Mouse (Mus musculus) limb, embryonic 12.5 days (tissue): Measurements from ENCODE around the gene Osbpl8. TPM values are rescaled to one million over a fixed set of nuclear protein-coding genes. Genes with fewer than 3 reads are reported as not detected.

Source experiments
- ATAC-seq: fragments of 200-750 bp; cut with Nextera tagmentation; 2 replicates; pipeline ENCODE4 v1.8.0; 2017; ENCODE audit warnings: low read depth, moderate TSS enrichment; ENCODE audit not compliant: insufficient number of reproducible peaks, insufficient read depth, low FRiP score, low TSS enrichment
- H3K27ac ChIP-seq: fragments of 300-500 bp; sonication (generic); 2 replicates; pipeline ENCODE4 v1.5.1; 2016; ENCODE audit warnings: mild to moderate bottlenecking, moderate library complexity
- H3K27me3 ChIP-seq: fragments of 300-500 bp; sonication (generic); 2 replicates; pipeline ENCODE4 v1.6.1; 2016; ENCODE audit warnings: mild to moderate bottlenecking, moderate library complexity
- H3K36me3 ChIP-seq: fragments of 300-500 bp; sonication (generic); 2 replicates; pipeline ENCODE4 v1.6.1; 2016; ENCODE audit warnings: mild to moderate bottlenecking, moderate library complexity
- H3K4me1 ChIP-seq: fragments of 300-500 bp; sonication (generic); replicated peaks from 2 replicates; pipeline ENCODE4 v1.6.1; 2016
- H3K4me2 ChIP-seq: fragments of 300-500 bp; sonication (generic); 2 replicates; pipeline ENCODE4 v1.6.1; 2016; ENCODE audit warnings: mild to moderate bottlenecking, moderate library complexity
- H3K4me3 ChIP-seq: fragments of 300-500 bp; sonication (generic); replicated peaks from 2 replicates; pipeline ENCODE4 v1.5.1; 2016; ENCODE audit warnings: mild to moderate bottlenecking
- H3K9ac ChIP-seq: fragments of 300-500 bp; sonication (generic); replicated peaks from 2 replicates; pipeline ENCODE4 v1.6.1; 2016; ENCODE audit warnings: mild to moderate bottlenecking, moderate library complexity
- H3K9me3 ChIP-seq: fragments of 300-500 bp; sonication (generic); 2 replicates; pipeline ENCODE4 v1.6.1; 2016; ENCODE audit warnings: mild to moderate bottlenecking, moderate library complexity
- WGBS: fragments of 180-500 bp; shearing (Covaris S2); methylation state at CpG from one replicate; pipeline ENCODE4 v1.1.7; 2016; 5-methylcytosine and 5-hydroxymethylcytosine counted together
- polyA plus RNA-seq: library from polyadenylated mRNA; unstranded; fragments of >200 nt; fragmentation: Nextera tagmentation; extraction: Ambion mirVana; gene quantifications from 2 replicates; pipeline ENCODE4 v1.2.1, GENCODE M21; 2016

Gene Osbpl8
- polyA plus RNA-seq, 1 experiment from 2014 or later = 14.2 TPM

- H3K36me3 ChIP-seq = peaks cover 50% of the 10 kb centered on the region
- WGBS = 82% methylated on average over 2 of the region's 2 CpGs
- no peak for ATAC-seq
Observed at GRCm38 (mm10) chr10:111275822-111276221, 111.3 kb downstream of the Osbpl8 start.

GRCm38 (mm10) chr10:111297631-111298030 is 133.1 kb downstream of the Osbpl8 start:
- WGBS = 51% methylated on average over 6 of the region's 6 CpGs
- 0 out of 2 replicates have a peak, but pooled peaks cover 5% of the 10 kb centered on the region for H3K4me1 ChIP-seq
- no peaks in the 10 kb centered on the region for H3K9me3 ChIP-seq
- H3K27me3 ChIP-seq = no peaks in the 10 kb centered on the region
- no peak overlapping the region for H3K9ac ChIP-seq
- no peak for ATAC-seq
- peaks cover 13% of the 10 kb centered on the region for H3K36me3 ChIP-seq
- H3K4me3 ChIP-seq = peak overlapping the region; percentile 68
- H3K27ac ChIP-seq = no peak overlapping the region
- H3K4me2 ChIP-seq = peak overlapping the region; percentile 55

More at GRCm38 (mm10) chr10:111275822-111276221, 111.3 kb downstream of the Osbpl8 start:
- no peak overlapping the region for H3K9ac ChIP-seq
- no peaks in the 10 kb centered on the region for H3K27me3 ChIP-seq
- no peak overlapping the region for H3K27ac ChIP-seq
- no peaks in the 10 kb centered on the region for H3K9me3 ChIP-seq
- H3K4me3 ChIP-seq = no peak overlapping the region
- no peaks in the 10 kb centered on the region for H3K4me1 ChIP-seq
- H3K4me2 ChIP-seq = no peak overlapping the region

DNA sequence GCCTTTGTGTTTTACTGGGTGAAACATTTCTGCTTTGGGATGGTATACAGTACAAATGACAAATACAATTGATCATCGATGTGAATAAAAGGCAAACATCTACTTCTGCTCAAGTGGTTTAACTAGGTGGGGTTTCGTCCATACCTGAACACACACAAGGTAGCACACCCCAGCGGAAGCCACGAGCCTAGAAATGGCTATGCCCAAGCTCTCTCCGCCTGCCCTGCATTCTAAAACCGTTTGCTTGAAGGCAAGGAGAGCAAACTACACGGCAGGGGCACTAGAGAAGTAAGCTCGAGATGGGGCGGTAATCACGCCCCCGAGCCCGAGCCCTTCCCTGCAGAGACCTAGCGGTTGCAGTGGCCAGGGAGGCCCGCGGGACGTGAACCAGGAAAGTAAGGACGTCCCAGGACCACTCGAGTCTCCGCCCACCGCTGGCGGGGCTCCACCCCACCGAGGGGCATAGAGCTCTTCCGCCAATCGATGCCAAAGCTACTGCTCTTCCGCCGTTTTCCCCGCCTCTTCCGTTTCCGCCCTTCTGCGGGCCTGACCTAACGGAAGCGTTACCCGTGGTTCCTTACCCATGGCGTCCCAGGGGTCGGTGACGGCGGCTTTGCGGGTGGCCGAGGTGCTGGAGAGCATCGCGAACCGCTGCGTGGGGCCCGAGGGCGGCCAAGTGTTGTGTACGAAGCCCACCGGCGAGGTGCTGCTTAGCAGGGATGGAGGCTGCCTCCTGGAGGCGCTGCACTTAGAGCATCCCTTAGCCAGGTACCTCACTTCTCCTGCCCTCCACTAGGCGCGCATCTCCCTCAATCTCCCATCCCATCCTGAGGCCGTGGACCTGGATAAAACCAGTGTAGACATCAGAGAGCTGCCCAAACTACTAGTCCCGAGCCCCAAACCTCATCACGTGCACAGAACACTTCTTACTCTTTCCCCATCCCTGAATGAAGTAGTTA is 133.9 kb downstream of the Osbpl8 start, which contains the start of gene Bbs10:
Gene Bbs10 (plus strand): TSS at position 540 of the 959 bp plus-strand sequence.
- Histone ChIP-seq H3K4me2 (peak within 1 kb of the TSS; percentile 55), H3K36me3 (peaks cover 9% of the 10 kb centered on the region), H3K9ac (peak within 1 kb of the TSS; percentile 63), H3K27ac (peak within 1 kb of the TSS; percentile 92), H3K4me3 (peak within 1 kb of the TSS; percentile 68), H3K27me3 (no peaks in the 10 kb centered on the region), H3K9me3 (no peaks in the 10 kb centered on the region), H3K4me1 (0 out of 2 replicates have a peak, but pooled peaks cover 5% of the 10 kb centered on the region)
- WGBS = 1% methylated on average over 54 of the region's 54 CpGs
- ATAC-seq = peak; percentile 99

- WGBS = 90% methylated on average over 6 of the region's 6 CpGs
- Histone ChIP-seq H3K27me3 (no peaks in the 10 kb centered on the region), H3K4me1 (0 out of 2 replicates have a peak, but pooled peaks cover 5% of the 10 kb centered on the region), H3K4me3 (0 out of 2 replicates have a peak overlapping the region, but pooled peaks have one; percentile 5), H3K36me3 (peaks cover 8% of the 10 kb centered on the region; the same call in 1 of the 2 replicates), H3K9ac (no peak overlapping the region), H3K4me2 (0 out of 2 replicates have a peak overlapping the region, but pooled peaks have one; percentile 55), H3K27ac (no peak overlapping the region), H3K9me3 (no peaks in the 10 kb centered on the region)
- ATAC-seq = no peak
Observed at GRCm38 (mm10) chr10:111299591-111299990, 135.0 kb downstream of the Osbpl8 start.

- peaks cover 8% of the 10 kb centered on the region; the same call in 1 of the 2 replicates for H3K36me3 ChIP-seq
- no peak overlapping the region for H3K9ac ChIP-seq
- H3K27me3 ChIP-seq = no peaks in the 10 kb centered on the region
- H3K27ac ChIP-seq = no peak overlapping the region
- H3K4me1 ChIP-seq = 0 out of 2 replicates have a peak, but pooled peaks cover 5% of the 10 kb centered on the region
- WGBS = 93% methylated on average over 5 of the region's 5 CpGs
- H3K9me3 ChIP-seq = no peaks in the 10 kb centered on the region
- no peak overlapping the region for H3K4me2 ChIP-seq
- ATAC-seq = no peak
- no peak overlapping the region for H3K4me3 ChIP-seq
Observed at GRCm38 (mm10) chr10:111301041-111301440, 136.5 kb downstream of the Osbpl8 start.

- ATAC-seq = no peak
- Histone ChIP-seq H3K36me3 (peaks cover 8% of the 10 kb centered on the region; the same call in 1 of the 2 replicates), H3K27me3 (no peaks in the 10 kb centered on the region), H3K4me2 (no peak overlapping the region), H3K4me1 (0 out of 2 replicates have a peak, but pooled peaks cover 5% of the 10 kb centered on the region), H3K27ac (no peak overlapping the region), H3K4me3 (no peak overlapping the region), H3K9ac (no peak overlapping the region), H3K9me3 (no peaks in the 10 kb centered on the region)
- 86% methylated on average over 6 of the region's 6 CpGs for WGBS
Observed at GRCm38 (mm10) chr10:111302486-111302885, 137.9 kb downstream of the Osbpl8 start.

DNA sequence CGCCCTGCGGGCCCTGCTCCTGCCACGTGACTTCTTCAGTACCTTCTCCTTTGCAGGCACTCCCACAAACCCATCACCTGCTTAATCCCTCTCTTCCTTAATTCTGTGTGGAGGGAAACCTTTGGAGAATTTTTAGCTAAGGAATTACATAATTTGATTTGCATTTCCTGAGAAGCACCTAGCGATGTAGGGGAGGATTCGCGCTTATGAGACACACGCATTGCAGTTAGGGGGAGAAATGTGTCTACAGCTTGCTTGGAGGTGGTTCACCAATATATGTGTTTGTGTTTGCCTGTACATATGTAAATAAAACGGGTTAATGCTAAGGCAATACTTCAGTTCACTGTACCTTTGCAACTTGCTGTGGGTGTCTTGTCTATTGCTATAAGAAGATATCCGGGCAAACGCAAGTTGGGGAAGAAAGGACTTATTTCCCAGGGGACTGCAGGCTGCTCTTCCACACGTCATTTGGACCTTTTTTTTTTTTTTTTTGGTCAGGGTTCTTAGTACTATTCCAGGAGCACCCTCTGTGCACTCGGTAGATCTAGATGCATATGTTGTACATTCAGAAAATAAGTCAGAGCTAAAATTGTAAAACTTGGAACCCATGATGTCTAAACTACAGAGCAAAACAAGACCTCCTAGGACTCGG is 144.4 kb downstream of the Osbpl8 start:
- Histone ChIP-seq H3K36me3 (no peaks in the 10 kb centered on the region), H3K9ac (no peak overlapping the region), H3K9me3 (no peaks in the 10 kb centered on the region), H3K27me3 (no peaks in the 10 kb centered on the region), H3K4me2 (no peak overlapping the region), H3K27ac (no peak overlapping the region), H3K4me3 (no peak overlapping the region), H3K4me1 (no peaks in the 10 kb centered on the region)
- ATAC-seq = no peak
- 90% methylated on average over 13 of the region's 13 CpGs for WGBS

DNA sequence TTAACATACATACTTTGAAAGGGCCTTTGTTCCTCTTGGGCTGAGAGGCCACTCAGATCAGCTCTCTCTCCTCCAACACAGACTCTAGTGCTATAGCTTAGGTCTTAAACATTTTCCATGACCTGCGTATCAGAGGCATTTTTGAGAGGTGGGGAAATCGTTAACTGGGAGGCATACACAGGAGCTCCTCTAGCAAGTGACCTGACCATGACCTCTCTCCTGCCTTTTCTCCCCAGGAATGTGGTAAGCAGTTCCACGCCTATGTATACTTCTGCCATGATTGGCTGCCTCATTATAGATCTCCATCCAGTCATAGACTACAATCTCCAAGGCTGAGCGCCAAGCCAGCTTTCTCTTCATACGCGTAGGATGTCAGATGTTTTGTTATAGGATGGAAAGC is 148.7 kb downstream of the Osbpl8 start:
- 0 out of 2 replicates have a peak, but pooled peaks have one; percentile 10 for ATAC-seq
- Histone ChIP-seq H3K27me3 (no peaks in the 10 kb centered on the region), H3K4me1 (no peaks in the 10 kb centered on the region; the same call in none of the 2 replicates), H3K27ac (no peak overlapping the region), H3K36me3 (no peaks in the 10 kb centered on the region), H3K9ac (no peak overlapping the region), H3K4me2 (no peak overlapping the region), H3K9me3 (no peaks in the 10 kb centered on the region), H3K4me3 (no peak overlapping the region)
- 69% methylated on average over 6 of the region's 6 CpGs for WGBS

- no peaks in the 10 kb centered on the region; the same call in none of the 2 replicates for H3K4me1 ChIP-seq
- H3K36me3 ChIP-seq = no peaks in the 10 kb centered on the region
- H3K4me2 ChIP-seq = no peak overlapping the region
- ATAC-seq = no peak
- no peak overlapping the region for H3K4me3 ChIP-seq
- H3K9me3 ChIP-seq = no peaks in the 10 kb centered on the region
- H3K27me3 ChIP-seq = no peaks in the 10 kb centered on the region
- no peak overlapping the region for H3K27ac ChIP-seq
- 71% methylated on average over 10 of the region's 10 CpGs for WGBS
- no peak overlapping the region for H3K9ac ChIP-seq
Observed at GRCm38 (mm10) chr10:111314636-111315395, 150.3 kb downstream of the Osbpl8 start.

- no peak overlapping the region for H3K4me3 ChIP-seq
- no peak overlapping the region for H3K27ac ChIP-seq
- no peaks in the 10 kb centered on the region for H3K27me3 ChIP-seq
- no peak overlapping the region for H3K4me2 ChIP-seq
- H3K4me1 ChIP-seq = no peaks in the 10 kb centered on the region; the same call in none of the 2 replicates
- H3K36me3 ChIP-seq = no peaks in the 10 kb centered on the region
- ATAC-seq = no peak
- WGBS = 79% methylated on average over 3 of the region's 3 CpGs
- no peak overlapping the region for H3K9ac ChIP-seq
- H3K9me3 ChIP-seq = no peaks in the 10 kb centered on the region
Observed at GRCm38 (mm10) chr10:111315940-111316339, 151.4 kb downstream of the Osbpl8 start.
